ENCODE assay signal across 11 mouse cellular contexts in the genomic region with DNA sequence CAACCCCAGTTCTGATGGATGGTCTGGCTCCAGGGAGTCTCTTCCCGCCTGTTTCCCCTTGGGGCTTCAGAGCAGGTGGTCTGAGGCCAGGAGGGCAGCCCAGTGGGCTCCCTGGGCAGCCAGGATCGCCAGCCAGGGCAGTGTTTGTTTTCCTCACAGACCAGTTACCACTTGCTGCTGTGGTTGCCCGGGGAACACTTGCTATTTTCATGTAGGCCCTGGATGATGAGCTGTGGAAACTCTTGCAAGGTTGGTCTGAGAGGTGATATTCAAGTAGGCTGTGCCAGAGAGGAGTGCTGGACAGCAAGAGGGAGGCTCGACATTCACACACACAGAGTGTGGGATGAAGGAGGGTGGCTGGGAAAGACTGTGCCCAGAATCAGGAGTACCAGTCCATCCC.
"Had no signal": no experiment of that assay in that cellular context is flagged by ENCODE, and none has a peak within 500 bp of the region (broad histone marks: within the 10 kb centered on the region; RNA-seq: fewer than 3 reads in every experiment).

No protein-coding gene starts in this region.

- H3K4me2 ChIP-seq: limb, embryonic 13.5 days; midbrain, embryonic 12.5 days; neural tube, embryonic 13.5 days had no signal

- H3K9ac ChIP-seq: limb, embryonic 13.5 days; liver, embryonic 14.5 days; midbrain, embryonic 12.5 days; neural tube, embryonic 13.5 days had no signal

- H3K27me3 ChIP-seq: limb, embryonic 13.5 days; midbrain, embryonic 12.5 days; neural tube, embryonic 13.5 days had no signal

- H3K36me3 ChIP-seq: midbrain, embryonic 12.5 days had no signal

- ATAC-seq: midbrain, embryonic 16.5 days had no signal

- H3K27ac ChIP-seq: limb, embryonic 13.5 days; liver, embryonic 14.5 days; midbrain, embryonic 12.5 days; neural tube, embryonic 13.5 days; stomach, postnatal 0 days had no signal

- H3K4me3 ChIP-seq: limb, embryonic 13.5 days; midbrain, embryonic 12.5 days; neural tube, embryonic 13.5 days had no signal

- H3K4me1 ChIP-seq: midbrain, embryonic 12.5 days; neural tube, embryonic 13.5 days had no signal

- DNase-seq: kidney, postnatal 10 days; left cerebral cortex, postnatal 4 days; lung, postnatal 4 days; retina, postnatal 1 day; thymus, postnatal 4 days had no signal

- H3K9me3 ChIP-seq: limb, embryonic 13.5 days; midbrain, embryonic 12.5 days; neural tube, embryonic 13.5 days had no signal
